Mouse (Mus musculus) liver, postnatal 0 days (tissue): Measurements from ENCODE around the gene Parp4.

ENCODE experiments used
- CTCF ChIP-seq: sonication (generic); IDR thresholded peaks from 2 replicates; pipeline ENCODE4 v1.5.1; 2016; ENCODE audit warnings: antibody characterized with exemption, low read depth
- EP300 ChIP-seq: IDR thresholded peaks from 2 replicates; pipeline ENCODE4 v1.6.1; 2016; ENCODE audit warnings: antibody characterized with exemption, low read depth, mild to moderate bottlenecking

- no peak for TF ChIP-seq CTCF
- no peak for TF ChIP-seq EP300
These were observed 52.9 kb downstream of the Parp4 start for GRCm38 (mm10) chr14:56628336-56628735.
